Mouse (Mus musculus): ENCODE results near the gene Acss1.

DNA sequence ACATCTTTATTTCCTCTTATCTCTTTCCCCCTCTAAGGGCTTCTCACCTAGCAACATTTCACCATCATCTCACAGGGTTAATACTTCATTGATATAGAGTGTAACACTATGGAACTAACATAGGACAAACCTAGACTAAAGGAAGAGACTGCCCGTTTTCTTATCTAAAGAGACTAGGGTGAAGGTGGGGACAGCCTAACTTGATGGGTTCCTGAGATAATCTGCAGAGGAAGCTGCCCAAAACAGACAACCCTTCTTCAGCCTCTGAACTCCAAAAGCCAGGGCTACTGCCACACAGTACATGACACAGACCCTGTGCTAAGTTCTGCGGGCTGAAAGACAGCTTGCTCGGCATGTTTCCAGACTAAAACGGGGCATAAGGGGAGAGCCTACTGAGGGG lies 13.3 kb upstream of the Acss1 start:
- no peak for TF ChIP-seq CTCF (IDR thresholded peaks at IDR 0.05; ENCODE audit: borderline replicate concordance, extremely low read depth, insufficient read depth, insufficient read length)
- no peak for TF ChIP-seq POLR2A (IDR thresholded peaks at IDR 0.05; ENCODE audit: borderline replicate concordance, extremely low read depth, insufficient read depth, insufficient read length, poor library complexity, severe bottlenecking)
